Mouse (Mus musculus) brain, embryonic 18.5 days (tissue): Measurements from ENCODE around the gene Grap.
"Not testable (repeated sequence)": the region's sequence is repeated elsewhere in the genome, so short reads cannot be mapped to it uniquely, and the experiment has no call there.

Source experiments
- DNase-seq: peaks from one replicate; pipeline ENCODE4 v3.0.0-alpha.2; 2012; ENCODE audit warnings: low read depth, low spot score

The Grap gene

DNA sequence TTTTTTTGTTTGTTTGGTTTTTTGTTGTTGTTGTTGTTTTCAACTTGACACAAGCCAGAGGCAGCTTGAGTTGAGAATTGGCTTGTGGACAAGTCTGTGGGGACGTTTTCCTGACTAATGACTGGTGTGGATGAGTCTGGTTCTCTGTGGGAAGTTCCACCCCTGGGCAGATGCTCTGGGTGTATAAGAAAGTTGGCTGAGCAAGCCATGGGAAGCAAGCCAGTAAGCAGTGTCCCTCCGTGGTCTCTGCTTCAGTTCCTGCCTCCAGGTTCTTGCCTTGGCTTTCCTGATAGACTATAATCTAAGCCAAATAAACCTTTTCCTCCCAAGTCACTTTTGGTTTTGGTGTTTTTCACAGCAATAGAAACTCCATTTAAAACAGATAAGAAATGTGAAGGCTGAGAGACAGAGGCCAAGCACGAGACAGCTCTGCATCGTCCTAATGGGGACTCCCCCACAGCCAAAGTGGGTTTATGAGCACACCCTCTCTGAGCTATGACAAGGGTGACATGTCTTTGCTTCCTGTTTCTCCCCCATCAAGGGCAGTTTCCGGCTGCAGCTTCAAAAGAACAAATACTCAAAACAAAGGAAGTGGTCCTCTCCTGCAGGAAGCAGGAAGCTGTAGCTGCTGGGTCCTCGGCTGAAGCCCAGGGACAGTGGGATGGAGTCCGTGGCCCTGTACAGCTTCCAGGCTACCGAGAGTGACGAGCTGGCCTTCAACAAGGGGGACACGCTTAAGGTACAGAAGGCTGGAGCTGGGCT is at the start of gene Grap:
Gene Grap (plus strand): TSS at position 580 of the 762 bp plus-strand sequence.
- DNase-seq = no peak

DNA sequence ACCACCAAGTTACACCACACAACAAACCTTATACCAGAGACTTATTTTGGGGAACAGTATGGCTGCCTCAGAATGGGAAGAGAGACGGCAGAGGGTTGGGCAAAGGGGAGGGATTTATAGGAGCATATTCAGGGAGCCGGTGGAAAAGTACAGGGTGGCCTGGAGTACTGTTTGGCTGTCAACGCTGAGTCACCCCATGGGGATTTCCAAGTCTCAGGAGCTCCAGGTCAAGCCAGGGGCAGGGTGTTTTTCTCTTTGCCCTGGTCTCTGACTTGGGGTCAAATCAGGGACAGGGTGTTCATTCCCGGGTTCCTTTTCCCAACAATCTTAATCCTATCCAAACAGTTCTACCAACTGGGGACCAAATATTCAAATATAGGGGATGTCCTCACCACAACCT is 45.0 kb upstream of the Grap start:
- DNase-seq = no peak

DNA sequence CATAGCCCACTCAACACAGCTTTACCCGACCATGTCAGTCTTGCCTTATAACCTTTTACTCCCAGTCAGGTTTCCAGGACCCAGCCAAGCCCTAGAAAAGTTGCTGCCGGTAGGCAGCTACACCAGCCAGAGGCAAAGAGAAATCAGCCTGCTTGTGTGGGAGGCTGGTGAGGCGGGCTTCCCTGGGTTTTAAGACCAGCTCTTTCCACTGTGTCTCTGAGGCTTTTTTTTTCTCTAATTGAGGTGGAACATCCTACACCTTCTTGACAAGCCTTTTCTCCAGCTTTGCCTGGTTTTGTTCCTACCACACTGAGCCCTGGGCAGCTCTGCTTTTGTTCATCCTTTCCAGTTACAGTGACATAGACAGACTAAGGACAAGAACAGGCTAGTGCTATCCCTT is 41.9 kb upstream of the Grap start:
- no peak for DNase-seq

- no peak for DNase-seq
These were observed 40.9 kb upstream of the Grap start for GRCm38 (mm10) chr11:61612116-61612635.

DNA sequence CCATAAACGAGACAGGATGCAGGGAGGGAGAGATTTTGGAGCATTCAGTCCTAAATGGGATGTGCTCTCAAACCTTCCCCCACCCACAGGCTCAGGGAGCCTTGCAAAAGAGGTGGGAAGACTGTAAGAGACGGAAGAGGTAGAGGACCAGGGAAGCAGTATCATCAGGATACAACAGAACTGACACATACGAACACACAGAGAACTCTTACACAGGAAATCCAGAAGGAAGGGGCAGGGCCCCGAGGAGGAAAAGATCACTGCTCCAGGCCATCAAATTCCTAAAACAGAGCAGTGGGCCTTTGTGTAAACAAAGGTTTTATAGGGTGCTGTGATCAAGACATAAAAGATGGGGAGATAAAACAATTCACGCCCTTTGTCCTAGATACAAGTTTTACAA is 38.7 kb upstream of the Grap start:
- no peak for DNase-seq

DNA sequence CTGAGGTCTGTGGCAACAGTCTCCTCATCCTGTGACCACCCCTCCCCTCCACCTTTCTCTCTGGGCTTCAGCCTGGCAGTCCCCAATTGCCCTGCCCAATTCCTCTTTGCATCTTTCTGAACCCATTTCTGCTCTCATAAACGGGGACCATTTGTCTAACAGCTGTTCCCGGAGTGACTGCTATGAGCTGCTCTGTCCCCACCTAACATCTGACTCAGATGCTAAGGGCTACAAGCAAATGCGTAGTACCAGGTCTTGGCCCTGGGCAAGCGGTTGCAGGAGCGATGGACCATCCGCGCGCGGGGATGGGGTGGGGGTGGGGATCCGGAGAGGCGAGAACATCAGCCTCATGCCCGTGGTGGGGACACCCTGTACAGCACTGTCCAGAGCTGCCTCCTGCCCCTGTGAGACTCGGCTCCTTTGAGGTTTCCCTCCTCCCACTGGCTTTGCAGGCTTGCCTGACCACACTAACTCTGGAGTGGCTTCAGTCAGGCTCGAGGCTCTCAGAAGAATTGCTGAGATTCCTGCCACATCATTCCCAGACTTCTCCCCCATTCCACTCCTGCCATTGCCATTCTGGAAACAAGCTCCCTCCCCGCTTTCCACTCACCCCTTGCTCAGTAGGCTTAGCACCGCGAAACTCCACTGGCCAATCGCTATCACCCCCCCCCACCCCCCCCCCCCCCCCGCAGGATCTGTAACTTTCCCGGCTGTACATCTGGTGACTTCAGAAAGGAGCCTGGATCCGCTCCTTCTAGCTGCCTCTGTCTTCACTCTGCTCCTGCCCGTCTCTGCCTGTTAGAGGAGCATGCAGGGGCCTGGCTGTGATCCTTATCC is 37.2 kb upstream of the Grap start:
- DNase-seq = no peak

DNA sequence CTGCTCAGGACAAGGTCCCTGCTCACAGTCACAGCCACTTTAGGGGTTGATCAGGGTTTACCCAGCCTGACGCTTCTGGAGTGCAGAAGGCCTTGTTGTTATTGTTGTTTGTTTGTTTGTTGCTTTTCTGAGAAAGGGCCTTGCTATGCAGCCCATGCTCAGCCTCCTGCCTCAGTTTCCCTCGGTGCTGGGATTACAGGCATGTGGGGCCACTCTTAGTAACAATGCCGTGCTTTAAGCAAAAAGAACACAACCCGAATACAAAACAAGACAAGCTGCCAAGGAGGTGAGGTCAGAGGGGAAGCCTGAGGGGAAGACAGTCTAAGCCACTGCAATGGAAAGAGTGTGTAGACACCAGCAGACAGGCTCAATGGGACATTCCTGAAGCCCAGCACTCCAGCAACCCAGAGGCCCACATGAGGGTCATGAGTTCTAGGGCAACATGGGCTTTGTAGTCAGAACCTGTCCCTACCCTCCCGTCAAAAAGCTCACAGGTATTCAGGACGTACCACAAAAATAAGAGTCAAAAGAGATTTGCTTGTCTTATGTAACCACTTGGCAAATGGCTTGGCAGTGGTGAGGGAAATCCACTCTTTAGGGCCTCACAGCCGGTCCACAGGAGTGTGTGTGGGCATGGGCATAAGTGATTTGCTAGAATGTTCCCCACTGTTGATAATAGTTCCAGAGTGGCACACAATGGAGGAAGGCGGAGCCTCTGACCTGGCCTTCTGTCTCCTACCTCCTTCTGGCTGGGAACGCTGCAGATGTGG is 36.4 kb upstream of the Grap start:
- no peak for DNase-seq

- no peak for DNase-seq
These were observed 35.6 kb upstream of the Grap start for GRCm38 (mm10) chr11:61617293-61617975.

- DNase-seq = no peak
These were observed 34.9 kb upstream of the Grap start for GRCm38 (mm10) chr11:61618131-61618530.

- no peak for DNase-seq
These were observed 34.5 kb upstream of the Grap start for GRCm38 (mm10) chr11:61618571-61618970.

DNA sequence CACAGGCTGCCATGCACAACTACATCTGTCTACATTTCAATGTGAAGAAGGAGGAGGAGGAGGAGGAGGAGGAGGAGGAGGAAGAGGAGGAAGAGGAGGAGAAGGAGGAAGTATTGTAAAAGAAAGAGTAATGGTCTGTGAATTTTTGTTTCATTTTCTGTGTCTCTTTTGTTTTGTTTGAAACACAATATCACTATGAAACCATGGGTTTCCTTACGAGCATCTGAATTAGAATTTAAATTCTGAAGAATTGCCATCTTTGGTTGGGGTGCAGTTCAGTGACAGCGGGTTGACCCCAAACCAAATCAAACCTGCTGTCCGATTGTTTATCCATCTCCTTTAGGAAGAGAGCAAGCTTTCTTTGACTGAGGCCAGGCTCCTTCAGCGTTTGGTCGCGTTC is 33.7 kb upstream of the Grap start:
- DNase-seq = no peak

DNA sequence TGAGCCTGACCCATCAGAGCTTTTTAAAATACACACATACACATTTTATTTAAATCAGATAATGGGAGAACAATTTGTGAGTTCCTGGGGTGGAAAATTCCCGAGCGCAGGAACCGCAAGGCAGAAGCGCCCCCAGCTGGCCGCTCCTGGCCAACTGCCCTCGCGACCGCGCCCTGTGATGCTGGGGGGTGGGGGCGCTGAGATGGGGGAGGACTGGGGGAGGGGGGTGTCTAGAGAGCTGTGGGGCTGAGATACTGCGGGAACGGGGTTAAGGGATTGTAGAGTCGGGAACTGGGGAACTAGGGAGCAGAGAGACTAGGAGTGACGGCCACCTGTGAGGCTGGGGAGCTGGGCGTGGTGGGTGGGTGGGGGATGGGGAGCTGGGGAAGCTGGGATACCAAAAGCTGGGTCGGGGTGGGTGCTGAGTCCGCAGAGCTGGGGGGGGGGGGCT is 33.2 kb upstream of the Grap start:
- peak; percentile 12 for DNase-seq

- DNase-seq = peak; percentile 45
These were observed 32.8 kb upstream of the Grap start for GRCm38 (mm10) chr11:61620254-61620670.

GRCm38 (mm10) chr11:61620762-61621161 is 32.3 kb upstream of the Grap start:
- no peak for DNase-seq

GRCm38 (mm10) chr11:61625136-61625535 is 27.9 kb upstream of the Grap start:
- peak; percentile 52 for DNase-seq

DNA sequence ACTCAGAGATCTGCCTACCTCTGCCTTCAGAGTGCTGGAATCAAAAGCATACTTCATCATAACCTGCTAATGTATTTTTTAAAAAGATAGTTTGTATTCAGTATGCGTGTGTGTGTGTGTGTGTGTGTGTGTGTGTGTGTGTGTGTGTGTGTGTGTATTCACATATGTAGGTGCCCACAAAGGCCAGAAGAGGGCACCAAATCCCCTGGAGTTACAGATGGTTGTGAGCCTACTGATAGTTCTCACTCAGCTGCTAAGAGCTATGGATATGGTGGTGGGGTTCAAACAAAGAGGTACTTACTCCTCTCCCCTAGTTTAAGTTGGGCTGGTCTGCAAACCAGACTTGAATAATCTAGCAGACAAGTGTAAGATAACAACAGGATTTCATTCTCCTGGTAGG is 26.6 kb upstream of the Grap start:
- no peak for DNase-seq

DNA sequence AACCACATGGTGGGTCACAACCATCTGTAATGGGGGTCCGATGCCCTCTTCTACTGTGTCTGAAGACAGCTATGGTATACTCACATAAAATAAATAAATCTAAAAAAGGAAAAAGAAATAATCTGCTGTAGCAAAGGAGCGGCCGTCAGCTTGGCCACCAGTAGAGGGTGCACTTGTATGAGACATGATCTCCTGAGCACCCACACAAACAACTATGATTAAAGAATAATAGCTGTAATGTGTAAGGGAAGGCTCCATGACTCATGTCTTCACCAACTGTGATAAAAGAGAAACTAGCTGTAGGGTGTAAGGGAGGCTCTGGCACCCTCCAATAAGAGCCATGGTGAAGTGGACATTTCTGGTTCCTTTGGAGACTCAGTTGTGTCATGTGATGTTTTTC is 23.4 kb upstream of the Grap start:
- no peak for DNase-seq

DNA sequence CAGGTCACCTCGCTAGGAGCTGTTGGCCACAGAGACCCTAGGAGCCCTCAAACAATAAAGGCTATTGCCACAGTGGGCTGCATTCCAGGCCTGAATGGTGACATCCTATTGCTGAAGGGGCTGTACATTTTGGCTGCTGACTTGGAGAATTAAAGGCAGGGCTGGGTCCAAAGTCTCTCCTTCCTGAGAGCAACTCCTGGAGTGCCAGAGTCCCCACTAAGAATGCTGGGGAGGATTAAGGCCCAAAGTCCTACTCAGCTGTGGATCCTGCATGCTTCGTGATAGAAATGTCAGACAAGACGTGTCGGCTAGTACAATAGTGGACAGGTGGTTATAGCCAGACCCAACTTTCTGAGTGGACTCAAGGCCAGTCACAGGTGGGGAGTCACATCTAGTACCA is 16.8 kb upstream of the Grap start:
- DNase-seq = not testable (repeated sequence)

- no peak for DNase-seq
These were observed 15.7 kb upstream of the Grap start for GRCm38 (mm10) chr11:61637413-61637812.

GRCm38 (mm10) chr11:61637856-61638255 is 15.2 kb upstream of the Grap start:
- DNase-seq = no peak
